Mouse (Mus musculus): Measurements from ENCODE around the gene Dnah7c. TPM values are rescaled to one million over a fixed set of nuclear protein-coding genes. Genes with fewer than 3 reads are reported as not detected.
A peak's percentile ranks its signal among the peaks of the same experiment; 100 is the strongest.
"Not testable (repeated sequence)": the region's sequence is repeated elsewhere in the genome, so short reads cannot be mapped to it uniquely, and the experiment has no call there.

Dnah7c gene
- total RNA-seq, 2 experiments from 2014 or later: not detected

GRCm38 (mm10) chr1:46725719-46726118, 300.3 kb downstream of the Dnah7c start:
- DNase-seq; intact Hi-C loops (cut with DNase I): not testable (repeated sequence)

GRCm38 (mm10) chr1:46729731-46730130, 304.3 kb downstream of the Dnah7c start:
- intact Hi-C loops (cut with DNase I); DNase-seq: not testable (repeated sequence)

- intact Hi-C loops (cut with DNase I); DNase-seq: not testable (repeated sequence)
Observed at GRCm38 (mm10) chr1:46733405-46734106, 308.2 kb downstream of the Dnah7c start.

- DNase-seq; intact Hi-C loops (cut with DNase I): not testable (repeated sequence)
Observed at GRCm38 (mm10) chr1:46734455-46734854, 309.1 kb downstream of the Dnah7c start.

- intact Hi-C loops (cut with DNase I); DNase-seq: not testable (repeated sequence)
Observed at GRCm38 (mm10) chr1:46764600-46764999, 339.2 kb downstream of the Dnah7c start.

GRCm38 (mm10) chr1:46769318-46769717, 343.9 kb downstream of the Dnah7c start:
- DNase-seq; intact Hi-C loops (cut with DNase I): not testable (repeated sequence)

GRCm38 (mm10) chr1:46770077-46770695, 344.8 kb downstream of the Dnah7c start:
- intact Hi-C loops (cut with DNase I); DNase-seq: not testable (repeated sequence)

- DNase-seq; intact Hi-C loops (cut with DNase I): not testable (repeated sequence)
Observed at GRCm38 (mm10) chr1:46782227-46782626, 356.8 kb downstream of the Dnah7c start.

- DNase-seq: no peak
- intact Hi-C loops (cut with DNase I): no loop called here
Observed at GRCm38 (mm10) chr1:46805074-46805473, 379.7 kb downstream of the Dnah7c start.

- DNase-seq; intact Hi-C loops (cut with DNase I): not testable (repeated sequence)
Observed at GRCm38 (mm10) chr1:46808630-46809029, 383.2 kb downstream of the Dnah7c start.

GRCm38 (mm10) chr1:46817934-46818333, 392.5 kb downstream of the Dnah7c start:
- DNase-seq: no peak
- intact Hi-C loops (cut with DNase I): no loop called here

GRCm38 (mm10) chr1:46822256-46822972, 397.0 kb downstream of the Dnah7c start:
- no peak for DNase-seq

GRCm38 (mm10) chr1:46830066-46830843, 404.9 kb downstream of the Dnah7c start:
- intact Hi-C loops (cut with DNase I): no loop called here
- DNase-seq: no peak

More at GRCm38 (mm10) chr1:46822256-46822972, 397.0 kb downstream of the Dnah7c start:
- intact Hi-C loops (cut with DNase I): no loop called here

GRCm38 (mm10) chr1:46831927-46832326, 406.5 kb downstream of the Dnah7c start:
- intact Hi-C loops (cut with DNase I): no loop called here
- no peak for DNase-seq

GRCm38 (mm10) chr1:46843406-46843805, 418.0 kb downstream of the Dnah7c start:
- intact Hi-C loops (cut with DNase I): no loop called here
- DNase-seq: no peak

- DNase-seq: no peak
- intact Hi-C loops (cut with DNase I): no loop called here
Observed at GRCm38 (mm10) chr1:46844281-46844680, 418.9 kb downstream of the Dnah7c start.

- DNase-seq: no peak
- intact Hi-C loops (cut with DNase I): no loop called here
Observed at GRCm38 (mm10) chr1:46845221-46845620, 419.8 kb downstream of the Dnah7c start.

GRCm38 (mm10) chr1:46849758-46850157, 424.4 kb downstream of the Dnah7c start:
- DNase-seq: peak in 1 of 2 experiments; percentile 27

GRCm38 (mm10) chr1:46851586-46851985, 426.2 kb downstream of the Dnah7c start:
- no peak for DNase-seq
- intact Hi-C loops (cut with DNase I): loop anchor here (2.0 kb wide), 1 partner anchor 119 kb away; no protein-coding TSS in a partner anchor

More at GRCm38 (mm10) chr1:46849758-46850157, 424.4 kb downstream of the Dnah7c start:
- intact Hi-C loops (cut with DNase I): loop anchor here (2.0 kb wide), 1 partner anchor 121 kb away; no protein-coding TSS in a partner anchor

GRCm38 (mm10) chr1:46852216-46852599, 426.8 kb downstream of the Dnah7c start:
- intact Hi-C loops (cut with DNase I): no loop called here
- DNase-seq: no peak

Measured in gastrocnemius, postnatal 36 days (tissue).